In the genomic region with DNA sequence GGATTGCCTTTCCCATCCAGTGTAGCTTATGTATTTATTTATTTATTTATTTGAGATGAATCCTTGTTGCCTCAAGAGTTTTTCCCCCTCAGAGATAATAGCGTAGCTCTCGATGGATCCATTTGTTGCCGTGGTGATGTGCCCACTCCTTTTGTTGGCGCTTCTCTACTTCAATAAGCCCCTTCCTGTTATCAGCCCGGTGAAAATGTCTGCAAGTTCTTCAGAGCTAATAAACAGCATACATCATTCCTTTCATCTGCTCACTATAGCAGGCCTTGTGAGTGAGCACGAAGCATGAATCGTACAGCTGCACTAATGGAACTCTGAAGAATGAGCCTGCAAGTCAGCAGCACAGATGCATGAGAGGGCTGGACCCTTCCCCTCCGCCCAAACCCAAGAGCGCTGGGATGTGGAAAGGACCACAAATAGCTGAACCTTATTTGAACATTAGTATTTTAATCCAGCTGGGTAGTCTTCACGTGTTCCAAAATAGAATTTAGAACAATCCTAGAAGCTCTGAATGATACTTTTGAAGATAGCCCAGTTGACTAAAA, we compare ENCODE assay signal across 24 mouse cellular contexts. TPM values are rescaled to one million over a fixed set of nuclear protein-coding genes. Genes with fewer than 3 reads are reported as not detected.
DNase-seq lines count a peak whose midpoint lies in the region; ATAC-seq and TF ChIP-seq lines count a peak whose summit lies in the region.
"Had no signal": no experiment of that assay in that cellular context is flagged by ENCODE, and none has a peak within 500 bp of the region (broad histone marks: within the 10 kb centered on the region; RNA-seq: fewer than 3 reads in every experiment).

No protein-coding gene starts in this region.

- intact Hi-C loops in gastrocnemius, postnatal 14 days (cut with DNase I; ENCODE audit: low total_unique reads) = loop anchor here (5.0 kb wide), 1 partner anchor 196 kb away; no protein-coding TSS in a partner anchor

- no peak overlapping the region for H3K9ac ChIP-seq in intestine, embryonic 14.5 days (ENCODE audit: low read length)
- no peak overlapping the region for H3K9ac ChIP-seq in intestine, embryonic 16.5 days (ENCODE audit: low read depth, low read length)
- H3K9ac ChIP-seq in forebrain, embryonic 15.5 days (replicated peaks) = no peak overlapping the region
- no peak overlapping the region for H3K9ac ChIP-seq in hindbrain, embryonic 13.5 days
- H3K9ac ChIP-seq in midbrain, postnatal 0 days (replicated peaks; ENCODE audit: low read length, poor library complexity, severe bottlenecking) = no peak overlapping the region
- H3K9ac ChIP-seq: embryonic facial prominence, embryonic 15.5 days; intestine, embryonic 15.5 days; liver, embryonic 13.5 days had no signal

- H3K4me3 ChIP-seq in intestine, embryonic 14.5 days (ENCODE audit: low read depth, low read length) = no peak overlapping the region
- H3K4me3 ChIP-seq in intestine, embryonic 16.5 days (ENCODE audit: low read length) = no peak overlapping the region
- no peak overlapping the region for H3K4me3 ChIP-seq in forebrain, embryonic 15.5 days
- no peak overlapping the region for H3K4me3 ChIP-seq in hindbrain, embryonic 13.5 days
- H3K4me3 ChIP-seq in midbrain, postnatal 0 days (ENCODE audit: low read depth, low read length) = no peak overlapping the region
- H3K4me3 ChIP-seq: embryonic facial prominence, embryonic 15.5 days; intestine, embryonic 15.5 days; liver, embryonic 13.5 days had no signal

- DNase-seq in intestine, embryonic 14.5 days (ENCODE audit: low spot score) = peak; percentile 51
- DNase-seq in midbrain, postnatal 0 days (ENCODE audit: low spot score) = peak; percentile 35
- DNase-seq in gastrocnemius, postnatal 14 days = no peak
- DNase-seq in left cerebral cortex, adult 9 months (ENCODE audit: low spot score in 2 of 2) = no peak
- DNase-seq: adrenal gland, postnatal 10 days; cerebellum, adult 8-10 months; cerebellum, postnatal 36 days; embryo, embryonic 11 days; gastrocnemius, postnatal 36 days; heart, postnatal 36 days; kidney, postnatal 36 days; liver, embryonic 13.5 days; lung, adult 2 months; lung, postnatal 14 days; right cerebral cortex, postnatal 14 days; thymus, adult 2 months; thymus, postnatal 4 days had no signal

- H3K27ac ChIP-seq in intestine, embryonic 14.5 days (ENCODE audit: low read depth) = no peak overlapping the region
- no peak overlapping the region for H3K27ac ChIP-seq in intestine, embryonic 16.5 days (ENCODE audit: low read length)
- no peak overlapping the region for H3K27ac ChIP-seq in forebrain, embryonic 15.5 days (replicated peaks)
- H3K27ac ChIP-seq in hindbrain, embryonic 13.5 days = peak overlapping the region; percentile 58; the same call in 1 of the 2 replicates
- H3K27ac ChIP-seq in midbrain, postnatal 0 days (ENCODE audit: low read depth, low read length) = no peak overlapping the region
- H3K27ac ChIP-seq: embryonic facial prominence, embryonic 15.5 days; intestine, embryonic 15.5 days; liver, embryonic 13.5 days; stomach, postnatal 0 days had no signal

- no peaks in the 10 kb centered on the region for H3K27me3 ChIP-seq in intestine, embryonic 14.5 days (replicated peaks; ENCODE audit: control insufficient read depth, insufficient read depth, low read length)
- no peaks in the 10 kb centered on the region for H3K27me3 ChIP-seq in intestine, embryonic 16.5 days (replicated peaks; ENCODE audit: control insufficient read depth, insufficient read depth, low read length)
- H3K27me3 ChIP-seq in forebrain, embryonic 15.5 days = no peaks in the 10 kb centered on the region
- H3K27me3 ChIP-seq in hindbrain, embryonic 13.5 days = no peaks in the 10 kb centered on the region
- no peaks in the 10 kb centered on the region for H3K27me3 ChIP-seq in midbrain, postnatal 0 days (ENCODE audit: insufficient read depth, low read length)
- H3K27me3 ChIP-seq: embryonic facial prominence, embryonic 15.5 days; intestine, embryonic 15.5 days; liver, embryonic 13.5 days had no signal

- H3K9me3 ChIP-seq in intestine, embryonic 14.5 days (ENCODE audit: control insufficient read depth, low read length) = no peaks in the 10 kb centered on the region
- no peaks in the 10 kb centered on the region for H3K9me3 ChIP-seq in intestine, embryonic 16.5 days (ENCODE audit: control insufficient read depth, low read length)
- H3K9me3 ChIP-seq in forebrain, embryonic 15.5 days = no peaks in the 10 kb centered on the region
- no peaks in the 10 kb centered on the region for H3K9me3 ChIP-seq in hindbrain, embryonic 13.5 days
- H3K9me3 ChIP-seq in midbrain, postnatal 0 days (ENCODE audit: low read length) = no peaks in the 10 kb centered on the region
- H3K9me3 ChIP-seq: embryonic facial prominence, embryonic 15.5 days; intestine, embryonic 15.5 days; liver, embryonic 13.5 days had no signal

- no peaks in the 10 kb centered on the region for H3K4me1 ChIP-seq in intestine, embryonic 14.5 days (replicated peaks; ENCODE audit: control insufficient read depth, insufficient read depth, low read length)
- no peaks in the 10 kb centered on the region for H3K4me1 ChIP-seq in intestine, embryonic 16.5 days (ENCODE audit: control insufficient read depth, insufficient read depth, low read length)
- peaks cover 14% of the 10 kb centered on the region for H3K4me1 ChIP-seq in forebrain, embryonic 15.5 days
- peaks cover 14% of the 10 kb centered on the region; the same call in 1 of the 2 replicates for H3K4me1 ChIP-seq in hindbrain, embryonic 13.5 days (replicated peaks)
- no peaks in the 10 kb centered on the region for H3K4me1 ChIP-seq in midbrain, postnatal 0 days (ENCODE audit: insufficient read depth, low read length)
- H3K4me1 ChIP-seq: embryonic facial prominence, embryonic 15.5 days; intestine, embryonic 15.5 days; liver, embryonic 13.5 days had no signal

- H3K36me3 ChIP-seq in intestine, embryonic 14.5 days (ENCODE audit: control insufficient read depth, insufficient read depth, low read length) = peaks cover 17% of the 10 kb centered on the region
- no peaks in the 10 kb centered on the region for H3K36me3 ChIP-seq in intestine, embryonic 16.5 days (ENCODE audit: control insufficient read depth, insufficient read depth, low read length)
- peaks cover 20% of the 10 kb centered on the region for H3K36me3 ChIP-seq in forebrain, embryonic 15.5 days
- peaks cover 34% of the 10 kb centered on the region for H3K36me3 ChIP-seq in hindbrain, embryonic 13.5 days
- peaks cover 14% of the 10 kb centered on the region; the same call in 1 of the 2 replicates for H3K36me3 ChIP-seq in midbrain, postnatal 0 days (ENCODE audit: insufficient read depth, low read length)
- H3K36me3 ChIP-seq: intestine, embryonic 15.5 days had no signal

- no peak for TF ChIP-seq CTCF in midbrain, postnatal 0 days (IDR thresholded peaks at IDR 0.05)

- 49% methylated on average over 10 of the region's 10 CpGs for WGBS in intestine, embryonic 14.5 days
- WGBS in intestine, embryonic 16.5 days = 58% methylated on average over 10 of the region's 10 CpGs
- 50% methylated on average over 10 of the region's 10 CpGs for WGBS in forebrain, embryonic 15.5 days
- 41% methylated on average over 10 of the region's 10 CpGs for WGBS in hindbrain, embryonic 13.5 days
- 58% methylated on average over 10 of the region's 10 CpGs for WGBS in midbrain, postnatal 0 days

- no peak overlapping the region for H3K4me2 ChIP-seq in intestine, embryonic 14.5 days (ENCODE audit: low read length)
- H3K4me2 ChIP-seq in intestine, embryonic 16.5 days (ENCODE audit: low read depth, low read length) = no peak overlapping the region
- H3K4me2 ChIP-seq in forebrain, embryonic 15.5 days (replicated peaks) = no peak overlapping the region
- no peak overlapping the region for H3K4me2 ChIP-seq in hindbrain, embryonic 13.5 days
- no peak overlapping the region for H3K4me2 ChIP-seq in midbrain, postnatal 0 days (ENCODE audit: low read depth, low read length, poor library complexity, severe bottlenecking)
- H3K4me2 ChIP-seq: embryonic facial prominence, embryonic 15.5 days; intestine, embryonic 15.5 days; liver, embryonic 13.5 days had no signal

- no peak for ATAC-seq in intestine, embryonic 14.5 days (replicated peaks; ENCODE audit: low FRiP score, low TSS enrichment, low read depth)
- ATAC-seq in intestine, embryonic 16.5 days = no peak
- ATAC-seq in forebrain, embryonic 15.5 days (replicated peaks) = peak; percentile 19; the same call in 1 of the 2 replicates
- 0 out of 2 replicates have a peak, but pooled peaks have one; percentile 43 for ATAC-seq in hindbrain, embryonic 13.5 days (ENCODE audit: low FRiP score)
- ATAC-seq in midbrain, postnatal 0 days (ENCODE audit: low FRiP score) = no peak
- ATAC-seq: activated CD4-positive, CD25-positive, alpha-beta regulatory T cell, adult 4 months; intestine, embryonic 15.5 days had no signal

RNA-seq across cellular contexts. Expression of gene Fzd5, which starts 16.4 kb away (rescaled TPM):
- 7.0 and 9.0 TPM in 2 replicates for polyA plus RNA-seq in intestine, embryonic 14.5 days (2014; fragmentation: Nextera tagmentation; extraction: Ambion mirVana)
- 5.7 and 6.1 TPM in 2 replicates for polyA plus RNA-seq in intestine, embryonic 16.5 days (2015; fragmentation: Nextera tagmentation; extraction: Ambion mirVana)
- 0.55 and 0.87 TPM in 2 replicates for polyA plus RNA-seq in forebrain, embryonic 15.5 days (2015; fragmentation: Nextera tagmentation; extraction: Ambion mirVana)
- polyA plus RNA-seq in hindbrain, embryonic 13.5 days (2015; fragmentation: Nextera tagmentation; extraction: Ambion mirVana) = 0.21 and 0.27 TPM in 2 replicates
- 1.8 and 2.5 TPM in 2 replicates for total RNA-seq in midbrain, postnatal 0 days (2014; rRNA removed)
- polyA plus RNA-seq in midbrain, postnatal 0 days (2015; fragmentation: Nextera tagmentation; extraction: Ambion mirVana) = 0.40 and 0.86 TPM in 2 replicates
- total RNA-seq in gastrocnemius, postnatal 14 days (2021) = 1 to 10 TPM; 1.6 to 1.8 TPM

RNA-seq across cellular contexts. Expression of gene Ccnyl1, which starts 30.9 kb away (rescaled TPM):
- 7.2 and 8.5 TPM in 2 replicates for polyA plus RNA-seq in intestine, embryonic 14.5 days (2014; fragmentation: Nextera tagmentation; extraction: Ambion mirVana)
- 3.8 TPM in 2 replicates for polyA plus RNA-seq in intestine, embryonic 16.5 days (2015; fragmentation: Nextera tagmentation; extraction: Ambion mirVana)
- polyA plus RNA-seq in forebrain, embryonic 15.5 days (2015; fragmentation: Nextera tagmentation; extraction: Ambion mirVana) = 4.0 and 4.6 TPM in 2 replicates
- polyA plus RNA-seq in hindbrain, embryonic 13.5 days (2015; fragmentation: Nextera tagmentation; extraction: Ambion mirVana) = 5.0 and 5.3 TPM in 2 replicates
- 14.6 and 36.6 TPM in 2 replicates for total RNA-seq in midbrain, postnatal 0 days (2014; rRNA removed)
- 2.9 and 4.1 TPM in 2 replicates for polyA plus RNA-seq in midbrain, postnatal 0 days (2015; fragmentation: Nextera tagmentation; extraction: Ambion mirVana)
- 10 to 100 TPM; 17.6 to 22.7 TPM for total RNA-seq in gastrocnemius, postnatal 14 days (2021)

Comparison
In these comparisons a context has a peak if more than half of its experiments do, and no peak if none do; other contexts are left out.
1. ATAC-seq: peak in forebrain, embryonic 15.5 days (single experiment) and hindbrain, embryonic 13.5 days (single experiment); none in intestine, embryonic 14.5 days (single experiment), intestine, embryonic 16.5 days (single experiment) and midbrain, postnatal 0 days (single experiment).
2. DNase-seq: peak in intestine, embryonic 14.5 days (single experiment) and midbrain, postnatal 0 days (single experiment); none in gastrocnemius, postnatal 14 days (single experiment) and left cerebral cortex, adult 9 months (0 of 2).